Mouse (Mus musculus) cortical plate, adult 2 months (tissue): ENCODE data around the gene Tnf.

Source experiments
- CTCF ChIP-seq: fragments of 200-500 bp; IDR thresholded peaks from 2 replicates; pipeline ENCODE4 v1.5.1; 2011; ENCODE audit warnings: mild to moderate bottlenecking, control low read depth, low read length; ENCODE audit not compliant: insufficient read depth; ENCODE audit errors: extremely low read depth
- POLR2A ChIP-seq: fragments of 200-500 bp; IDR thresholded peaks from 2 replicates; pipeline ENCODE4 v1.6.1; 2011; ENCODE audit warnings: mild to moderate bottlenecking, low read length, control low read depth; ENCODE audit not compliant: insufficient read depth; ENCODE audit errors: extremely low read depth

DNA sequence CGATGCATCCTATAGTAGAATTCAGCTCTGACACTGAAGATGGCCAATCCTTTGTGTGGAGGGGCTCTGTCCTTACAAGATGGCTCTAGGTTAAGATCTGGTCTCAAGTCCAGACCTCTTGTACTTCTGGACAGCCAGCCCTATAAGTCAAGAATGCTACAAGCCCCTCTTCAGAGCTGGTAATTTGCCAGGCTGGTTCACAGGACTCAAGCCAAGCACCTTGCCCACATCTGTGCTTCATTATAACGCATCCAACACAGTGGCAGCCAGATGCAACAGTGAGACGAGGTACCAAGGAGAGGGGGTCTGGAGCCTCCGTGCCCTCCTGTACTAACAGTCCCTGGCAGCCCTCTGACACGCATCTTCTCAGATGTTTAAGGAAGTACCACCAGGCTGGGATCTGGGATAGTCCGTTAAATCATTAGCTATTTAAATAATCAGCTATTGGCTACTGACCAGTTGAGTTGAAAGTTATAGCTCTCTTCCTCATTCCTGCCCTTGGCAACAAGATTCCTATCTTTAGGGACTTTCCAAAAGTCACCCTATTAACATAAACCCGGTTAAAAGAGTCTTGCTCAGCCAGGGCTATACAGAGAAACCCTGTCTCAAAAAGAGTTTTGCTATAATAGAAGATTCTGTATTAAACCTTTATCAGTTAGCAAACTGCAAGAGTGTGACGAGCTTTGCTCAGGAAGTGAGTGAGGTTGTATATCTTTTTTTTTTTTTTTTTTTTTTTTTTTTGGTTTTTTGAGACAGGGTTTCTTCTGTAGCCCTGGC, 27.4 kb downstream of the Tnf start:
- TF ChIP-seq POLR2A (no peak), CTCF (no peak)
